Mouse (Mus musculus) 3134 (cell line): ENCODE data around the gene Tas2r119.

Experiments used
- DNase-seq: peaks from one replicate; pipeline ENCODE4 v3.0.0-alpha.2; 2011; ENCODE audit warnings: low spot score; ENCODE audit not compliant: insufficient read length; ENCODE audit errors: extremely low read depth

Gene Tas2r119

GRCm38 (mm10) chr15:32223028-32223427 lies 45.9 kb downstream of the Tas2r119 start:
- DNase-seq, result no peak

DNA sequence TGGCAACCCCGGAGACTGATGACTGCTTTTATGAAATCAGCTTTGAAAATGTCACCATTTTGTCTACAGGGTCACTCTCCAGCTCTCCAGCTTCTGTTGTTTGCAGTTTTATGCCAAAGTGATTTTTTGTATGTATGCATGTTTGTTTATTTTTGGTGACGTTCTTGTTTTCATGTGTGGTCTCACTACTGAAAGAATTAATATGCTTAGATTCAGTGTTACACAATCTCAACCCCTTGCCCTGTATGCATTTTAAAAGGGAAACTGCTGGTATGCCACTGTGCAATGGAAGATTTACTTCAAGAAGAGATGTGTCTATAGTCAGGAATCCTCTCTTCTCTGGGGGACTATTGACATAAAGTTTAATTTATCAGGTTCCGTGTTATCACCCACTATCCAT lies 48.3 kb downstream of the Tas2r119 start:
- DNase-seq, result no peak

DNA sequence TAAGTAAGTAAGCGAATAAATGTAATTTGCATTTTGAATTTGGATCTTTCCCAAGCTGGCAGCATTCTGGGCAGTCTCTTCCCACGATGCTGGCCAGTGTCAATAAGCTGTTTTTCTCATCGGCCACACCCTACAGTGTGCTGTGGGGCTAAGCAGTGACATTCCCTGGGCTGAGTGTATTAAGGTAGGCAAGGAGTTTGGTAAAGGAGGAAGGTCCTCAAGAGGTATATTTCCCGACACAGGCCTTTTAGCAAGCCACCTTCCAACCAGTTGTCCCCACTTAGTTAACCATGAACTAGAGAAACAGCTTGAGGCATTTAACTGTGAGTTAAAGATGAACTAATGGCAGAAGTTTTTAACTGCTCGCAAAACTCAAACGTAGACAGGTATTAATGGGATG lies 49.3 kb downstream of the Tas2r119 start:
- DNase-seq, result no peak

- DNase-seq, result no peak
Observed at GRCm38 (mm10) chr15:32226888-32227395, 49.9 kb downstream of the Tas2r119 start.
